Mouse (Mus musculus): ENCODE data around the gene Stab1. TPM values are rescaled to one million over a fixed set of nuclear protein-coding genes. Genes with fewer than 3 reads are reported as not detected.
A peak's percentile ranks its signal among the peaks of the same experiment; 100 is the strongest.

Gene Stab1
- polyA plus RNA-seq, 1 experiment from 2014 or later: 24.8 TPM

GRCm38 (mm10) chr14:31133023-31133665 lies 35.3 kb downstream of the Stab1 start:
- Histone ChIP-seq H3K9ac (peak overlapping the region; percentile 46), H3K9me3 (no peaks in the 10 kb centered on the region), H3K4me3 (no peak overlapping the region), H3K27me3 (no peaks in the 10 kb centered on the region), H3K4me1 (replicated peaks) (peaks cover 51% of the 10 kb centered on the region), H3K27ac (peak overlapping the region; percentile 37; the same call in 1 of the 2 replicates), H3K36me3 (peaks cover 37% of the 10 kb centered on the region), H3K4me2 (peak overlapping the region; percentile 75)
- 77% methylated on average over 11 of the region's 11 CpGs for WGBS
- ATAC-seq (ENCODE audit: low FRiP score): no peak

GRCm38 (mm10) chr14:31132491-31132975 lies 35.9 kb downstream of the Stab1 start:
- Histone ChIP-seq H3K4me3 (peak overlapping the region; percentile 87), H3K27me3 (no peaks in the 10 kb centered on the region), H3K9me3 (no peaks in the 10 kb centered on the region), H3K4me1 (replicated peaks) (peaks cover 50% of the 10 kb centered on the region), H3K4me2 (peak overlapping the region; percentile 75), H3K27ac (no peak overlapping the region), H3K36me3 (peaks cover 31% of the 10 kb centered on the region), H3K9ac (peak overlapping the region; percentile 92)
- 87% methylated on average over 7 of the region's 7 CpGs for WGBS
- ATAC-seq (ENCODE audit: low FRiP score): no peak

GRCm38 (mm10) chr14:31132031-31132430 lies 36.4 kb downstream of the Stab1 start:
- Histone ChIP-seq H3K27ac (peak overlapping the region; percentile 90; the same call in 1 of the 2 replicates), H3K27me3 (no peaks in the 10 kb centered on the region), H3K9ac (peak overlapping the region; percentile 92), H3K4me3 (peak overlapping the region; percentile 87), H3K36me3 (peaks cover 26% of the 10 kb centered on the region), H3K4me1 (replicated peaks) (peaks cover 55% of the 10 kb centered on the region), H3K9me3 (no peaks in the 10 kb centered on the region), H3K4me2 (peak overlapping the region; percentile 75)
- WGBS: 9% methylated on average over 6 of the region's 6 CpGs
- no peak for ATAC-seq (ENCODE audit: low FRiP score)

- peaks cover 62% of the 10 kb centered on the region for H3K4me1 ChIP-seq (replicated peaks)
- under 1% methylated on average over 38 of the region's 43 CpGs for WGBS
- no peak; the same call in 1 of the 2 replicates for ATAC-seq (ENCODE audit: low FRiP score)
- peak overlapping the region; percentile 90 for H3K27ac ChIP-seq
- peak overlapping the region; percentile 92 for H3K9ac ChIP-seq
- no peaks in the 10 kb centered on the region for H3K27me3 ChIP-seq
- peaks cover 19% of the 10 kb centered on the region for H3K36me3 ChIP-seq
- peak overlapping the region; percentile 87 for H3K4me3 ChIP-seq
- H3K4me2 ChIP-seq: peak overlapping the region; percentile 75
- no peaks in the 10 kb centered on the region for H3K9me3 ChIP-seq
Observed at GRCm38 (mm10) chr14:31131272-31131821, 37.1 kb downstream of the Stab1 start.

- no peaks in the 10 kb centered on the region for H3K9me3 ChIP-seq
- 6% methylated on average over 36 of the region's 63 CpGs for WGBS
- ATAC-seq (ENCODE audit: low FRiP score): peak; percentile 74
- no peaks in the 10 kb centered on the region for H3K27me3 ChIP-seq
- peak within 1 kb of the TSS; percentile 90 for H3K27ac ChIP-seq
- H3K9ac ChIP-seq: peak within 1 kb of the TSS; percentile 92
- peak within 1 kb of the TSS; percentile 75 for H3K4me2 ChIP-seq
- peaks cover 68% of the 10 kb centered on the region for H3K4me1 ChIP-seq (replicated peaks)
- H3K4me3 ChIP-seq: peak within 1 kb of the TSS; percentile 87
- peaks cover 11% of the 10 kb centered on the region for H3K36me3 ChIP-seq
Observed at GRCm38 (mm10) chr14:31130236-31131220, 37.9 kb downstream of the Stab1 start, which contains the start of gene Nt5dc2. TSS of gene Nt5dc2 (plus strand) at chr14:31131053.

GRCm38 (mm10) chr14:31129326-31130235 lies 38.9 kb downstream of the Stab1 start:
- no peaks in the 10 kb centered on the region for H3K9me3 ChIP-seq
- H3K4me3 ChIP-seq: peak overlapping the region; percentile 76
- H3K27me3 ChIP-seq: no peaks in the 10 kb centered on the region
- peaks cover 68% of the 10 kb centered on the region for H3K4me1 ChIP-seq (replicated peaks)
- ATAC-seq (ENCODE audit: low FRiP score): no peak
- peak overlapping the region; percentile 90 for H3K27ac ChIP-seq
- peak overlapping the region; percentile 93 for H3K4me2 ChIP-seq
- H3K36me3 ChIP-seq: peaks cover 2% of the 10 kb centered on the region
- WGBS: 69% methylated on average over 15 of the region's 15 CpGs
- H3K9ac ChIP-seq: peak overlapping the region; percentile 29; the same call in 1 of the 2 replicates

- WGBS: 0% methylated on average over 32 of the region's 33 CpGs
- peak within 1 kb of the TSS; percentile 90 for H3K27ac ChIP-seq
- H3K36me3 ChIP-seq: no peaks in the 10 kb centered on the region; the same call in 1 of the 2 replicates
- no peaks in the 10 kb centered on the region for H3K9me3 ChIP-seq
- no peaks in the 10 kb centered on the region for H3K27me3 ChIP-seq
- H3K4me3 ChIP-seq: peak within 1 kb of the TSS; percentile 76
- H3K4me1 ChIP-seq (replicated peaks): peaks cover 61% of the 10 kb centered on the region
- peak within 1 kb of the TSS; percentile 93 for H3K4me2 ChIP-seq
- peak within 1 kb of the TSS; percentile 81 for H3K9ac ChIP-seq
- ATAC-seq (ENCODE audit: low FRiP score): peak; percentile 96
Observed at GRCm38 (mm10) chr14:31128826-31129219, 39.6 kb downstream of the Stab1 start, which contains the start of gene Smim4. TSS of gene Smim4 (minus strand) at chr14:31128956.

GRCm38 (mm10) chr14:31128101-31128825 lies 40.2 kb downstream of the Stab1 start:
- 3% methylated on average over 23 of the region's 23 CpGs for WGBS
- H3K4me3 ChIP-seq: peak overlapping the region; percentile 76
- H3K27me3 ChIP-seq: no peaks in the 10 kb centered on the region
- peaks cover 3% of the 10 kb centered on the region; the same call in 1 of the 2 replicates for H3K36me3 ChIP-seq
- ATAC-seq (ENCODE audit: low FRiP score): peak; percentile 26; the same call in 1 of the 2 replicates
- peak overlapping the region; percentile 81 for H3K9ac ChIP-seq
- no peaks in the 10 kb centered on the region for H3K9me3 ChIP-seq
- peak overlapping the region; percentile 84 for H3K27ac ChIP-seq
- peak overlapping the region; percentile 93 for H3K4me2 ChIP-seq
- peaks cover 55% of the 10 kb centered on the region for H3K4me1 ChIP-seq (replicated peaks)

GRCm38 (mm10) chr14:31126826-31127225 lies 41.6 kb downstream of the Stab1 start:
- peaks cover 8% of the 10 kb centered on the region for H3K36me3 ChIP-seq
- H3K9ac ChIP-seq: no peak overlapping the region
- H3K27me3 ChIP-seq: no peaks in the 10 kb centered on the region
- WGBS: 96% methylated on average over 8 of the region's 8 CpGs
- no peak for ATAC-seq (ENCODE audit: low FRiP score)
- peak overlapping the region; percentile 36; the same call in 1 of the 2 replicates for H3K4me2 ChIP-seq
- H3K4me1 ChIP-seq (replicated peaks): peaks cover 41% of the 10 kb centered on the region
- no peak overlapping the region for H3K27ac ChIP-seq
- no peaks in the 10 kb centered on the region for H3K9me3 ChIP-seq
- H3K4me3 ChIP-seq: peak overlapping the region; percentile 14; the same call in 1 of the 2 replicates
